Mouse (Mus musculus): ENCODE measurements around the gene Etv5.
A peak's percentile ranks its signal among the peaks of the same experiment; 100 is the strongest.

Etv5 gene

GRCm38 (mm10) chr16:22348478-22349270, 90.8 kb downstream of the Etv5 start:
- DNase-seq (ENCODE audit: low spot score in 2 of 2), result peak; percentile 32 to 44

- DNase-seq (ENCODE audit: low spot score in 2 of 2), result no peak
Observed at GRCm38 (mm10) chr16:22348014-22348413, 91.5 kb downstream of the Etv5 start.

- no peak for DNase-seq (ENCODE audit: low spot score in 2 of 2)
Observed at GRCm38 (mm10) chr16:22341236-22341671, 98.3 kb downstream of the Etv5 start.

GRCm38 (mm10) chr16:22335781-22336180, 103.7 kb downstream of the Etv5 start:
- DNase-seq (ENCODE audit: low spot score in 2 of 2), result no peak

Measured in frontal cortex, postnatal 25 days (tissue).